Mouse (Mus musculus) naive thymus-derived CD4-positive, alpha-beta T cell, adult 2 months (primary cell): ENCODE results near the gene Gm6993.

Source experiments
- DNase-seq: peaks from one replicate; pipeline ENCODE4 v3.0.0-alpha.2; 2011; ENCODE audit warnings: low read depth

The Gm6993 gene

GRCm38 (mm10) chr12:31241595-31242342 lies 1.2 kb downstream of the Gm6993 start:
- DNase-seq = no peak

- no peak for DNase-seq
Observed at GRCm38 (mm10) chr12:31244001-31244400, 3.4 kb downstream of the Gm6993 start.

GRCm38 (mm10) chr12:31244691-31245090 lies 4.1 kb downstream of the Gm6993 start:
- DNase-seq = no peak

- no peak for DNase-seq
Observed at GRCm38 (mm10) chr12:31246153-31246552, 5.6 kb downstream of the Gm6993 start.

- DNase-seq = no peak
Observed at GRCm38 (mm10) chr12:31246615-31247014, 6.0 kb downstream of the Gm6993 start.

- DNase-seq = no peak
Observed at GRCm38 (mm10) chr12:31248165-31248564, 7.6 kb downstream of the Gm6993 start.

GRCm38 (mm10) chr12:31248681-31249080 lies 8.1 kb downstream of the Gm6993 start:
- no peak for DNase-seq

GRCm38 (mm10) chr12:31252259-31252658 lies 11.7 kb downstream of the Gm6993 start:
- DNase-seq = no peak

- DNase-seq = no peak
Observed at GRCm38 (mm10) chr12:31254978-31255377, 14.4 kb downstream of the Gm6993 start.

- no peak for DNase-seq
Observed at GRCm38 (mm10) chr12:31256121-31256903, 15.7 kb downstream of the Gm6993 start.

- DNase-seq = no peak
Observed at GRCm38 (mm10) chr12:31261882-31262281, 21.3 kb downstream of the Gm6993 start.

GRCm38 (mm10) chr12:31263921-31264320 lies 23.4 kb downstream of the Gm6993 start:
- no peak for DNase-seq

GRCm38 (mm10) chr12:31265005-31265721 lies 24.6 kb downstream of the Gm6993 start, which contains the start of gene Lamb1:
Gene Lamb1, plus strand, starts transcription at chr12:31265234.
- DNase-seq = no peak

GRCm38 (mm10) chr12:31265722-31266431 lies 25.3 kb downstream of the Gm6993 start:
- no peak for DNase-seq

- no peak for DNase-seq
Observed at GRCm38 (mm10) chr12:31266686-31267085, 26.1 kb downstream of the Gm6993 start.

GRCm38 (mm10) chr12:31267363-31267762 lies 26.8 kb downstream of the Gm6993 start:
- no peak for DNase-seq

GRCm38 (mm10) chr12:31268315-31268714 lies 27.7 kb downstream of the Gm6993 start:
- DNase-seq = no peak

- no peak for DNase-seq
Observed at GRCm38 (mm10) chr12:31269020-31269597, 28.5 kb downstream of the Gm6993 start.

- no peak for DNase-seq
Observed at GRCm38 (mm10) chr12:31270361-31270760, 29.8 kb downstream of the Gm6993 start.

GRCm38 (mm10) chr12:31270776-31271175 lies 30.2 kb downstream of the Gm6993 start:
- no peak for DNase-seq

GRCm38 (mm10) chr12:31271361-31272011 lies 30.9 kb downstream of the Gm6993 start:
- DNase-seq = no peak
